Mouse (Mus musculus) embryo, embryonic 11.5 days (tissue): ENCODE measurements around the gene Clip2.

Source experiments
- DNase-seq: peaks from one replicate; pipeline ENCODE4 v3.0.0-alpha.2; 2012; ENCODE audit warnings: low read depth, low spot score

Clip2 gene

GRCm38 (mm10) chr5:134525971-134526711, 26.1 kb downstream of the Clip2 start:
- no peak for DNase-seq

GRCm38 (mm10) chr5:134523728-134524127, 28.5 kb downstream of the Clip2 start:
- DNase-seq: no peak

GRCm38 (mm10) chr5:134522524-134522923, 29.7 kb downstream of the Clip2 start:
- no peak for DNase-seq

- no peak for DNase-seq
Observed at GRCm38 (mm10) chr5:134521806-134522205, 30.4 kb downstream of the Clip2 start.

- no peak for DNase-seq
Observed at GRCm38 (mm10) chr5:134521131-134521530, 31.1 kb downstream of the Clip2 start.

- no peak for DNase-seq
Observed at GRCm38 (mm10) chr5:134520120-134520519, 32.1 kb downstream of the Clip2 start.

GRCm38 (mm10) chr5:134519471-134519870, 32.8 kb downstream of the Clip2 start:
- no peak for DNase-seq

- DNase-seq: no peak
Observed at GRCm38 (mm10) chr5:134512086-134512485, 40.1 kb downstream of the Clip2 start.

GRCm38 (mm10) chr5:134510266-134510665, 42.0 kb downstream of the Clip2 start:
- no peak for DNase-seq

- DNase-seq: no peak
Observed at GRCm38 (mm10) chr5:134508965-134509364, 43.3 kb downstream of the Clip2 start.

- DNase-seq: no peak
Observed at GRCm38 (mm10) chr5:134507859-134508399, 44.3 kb downstream of the Clip2 start.

GRCm38 (mm10) chr5:134507307-134507706, 44.9 kb downstream of the Clip2 start:
- peak; percentile 39 for DNase-seq

- DNase-seq: no peak
Observed at GRCm38 (mm10) chr5:134505810-134506292, 46.4 kb downstream of the Clip2 start.

- no peak for DNase-seq
Observed at GRCm38 (mm10) chr5:134502591-134502990, 49.6 kb downstream of the Clip2 start.

- no peak for DNase-seq
Observed at GRCm38 (mm10) chr5:134501453-134501852, 50.8 kb downstream of the Clip2 start.

- no peak for DNase-seq
Observed at GRCm38 (mm10) chr5:134500681-134501080, 51.6 kb downstream of the Clip2 start.

- DNase-seq: no peak
Observed at GRCm38 (mm10) chr5:134500062-134500461, 52.2 kb downstream of the Clip2 start.

- no peak for DNase-seq
Observed at GRCm38 (mm10) chr5:134497026-134497425, 55.2 kb downstream of the Clip2 start.

GRCm38 (mm10) chr5:134495796-134496195, 56.4 kb downstream of the Clip2 start:
- DNase-seq: no peak

GRCm38 (mm10) chr5:134494142-134494541, 58.1 kb downstream of the Clip2 start:
- DNase-seq: peak; percentile 69

- no peak for DNase-seq
Observed at GRCm38 (mm10) chr5:134492956-134493355, 59.3 kb downstream of the Clip2 start.

GRCm38 (mm10) chr5:134491712-134492417, 60.4 kb downstream of the Clip2 start:
- peak; percentile 73 for DNase-seq

- no peak for DNase-seq
Observed at GRCm38 (mm10) chr5:134491206-134491605, 61.0 kb downstream of the Clip2 start.
